Mouse (Mus musculus) erythroblast, embryonic 14.5 days (primary cell): ENCODE measurements around the gene Srrm2.

Experiments used
- GATA1 ChIP-seq: IDR thresholded peaks from 2 replicates; pipeline ENCODE4 v1.6.1; 2012; ENCODE audit warnings: low read length, inconsistent platforms, mixed read lengths
- TAL1 ChIP-seq: IDR thresholded peaks from 3 replicates; pipeline ENCODE4 v1.6.1; 2012; ENCODE audit warnings: low read length, inconsistent platforms, mixed read lengths

DNA sequence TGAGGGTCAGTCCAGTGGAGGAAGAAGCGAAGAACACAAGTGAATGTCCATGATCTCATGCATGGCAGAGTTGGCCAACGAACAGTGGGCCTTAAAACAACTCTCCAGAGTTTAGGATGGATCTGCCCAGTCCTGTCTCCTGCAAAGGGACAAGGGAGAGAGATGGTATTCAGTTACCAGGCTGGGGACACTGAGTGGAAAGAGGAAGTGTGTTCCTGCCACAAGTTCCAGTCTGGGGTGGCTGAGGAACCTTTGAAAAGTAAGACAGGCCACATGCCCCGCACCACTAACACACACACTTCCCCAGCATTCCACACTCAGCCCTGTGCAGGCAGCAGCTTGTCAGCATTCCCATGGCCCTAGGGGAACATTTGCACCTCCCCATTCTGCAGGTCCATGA, 43.6 kb upstream of the Srrm2 start:
- TF ChIP-seq GATA1 (no peak), TAL1 (no peak)
